Mouse (Mus musculus): ENCODE measurements around the gene Dnajb11. TPM values are rescaled to one million over a fixed set of nuclear protein-coding genes. Genes with fewer than 3 reads are reported as not detected.
A peak's percentile ranks its signal among the peaks of the same experiment; 100 is the strongest.

Dnajb11 gene
- total and polyA plus RNA-seq, 3 experiments: 25.1 to 121 (median 44.4) TPM

- H3K4me1 ChIP-seq (ENCODE audit: insufficient read depth, low read depth, low read length): peaks cover 15% of the 10 kb centered on the region
- H3K9me3 ChIP-seq (replicated peaks): no peaks in the 10 kb centered on the region
- DNase-seq (ENCODE audit: low spot score) (no peak), ATAC-seq (ENCODE audit: extremely low read depth, insufficient number of reproducible peaks, low FRiP score, poor library complexity, severe bottlenecking) (no peak)
- no peak overlapping the region for H3K4me3 ChIP-seq (ENCODE audit: low read depth, low read length)
- TF ChIP-seq GATA2 (IDR thresholded peaks at IDR 0.05; ENCODE audit: borderline replicate concordance, low read depth, low read length) (no peak), POLR2AphosphoS5 (IDR thresholded peaks at IDR 0.05; ENCODE audit: insufficient replicate concordance, low read depth, low read length) (no peak), CTCF (IDR thresholded peaks at IDR 0.05; ENCODE audit: low read depth, low read length) (no peak), TAL1 (conservative IDR thresholded peaks at IDR 0.05; ENCODE audit: low read depth, low read length) (no peak), GATA1 (IDR thresholded peaks at IDR 0.05; ENCODE audit: borderline replicate concordance, low read length) (no peak)
- H3K36me3 ChIP-seq (replicated peaks): peaks cover 62% of the 10 kb centered on the region
- H3K27me3 ChIP-seq (ENCODE audit: insufficient read depth, low read length): no peaks in the 10 kb centered on the region
Observed at GRCm38 (mm10) chr16:22852709-22853108, 4.9 kb upstream of the Dnajb11 start.

DNA sequence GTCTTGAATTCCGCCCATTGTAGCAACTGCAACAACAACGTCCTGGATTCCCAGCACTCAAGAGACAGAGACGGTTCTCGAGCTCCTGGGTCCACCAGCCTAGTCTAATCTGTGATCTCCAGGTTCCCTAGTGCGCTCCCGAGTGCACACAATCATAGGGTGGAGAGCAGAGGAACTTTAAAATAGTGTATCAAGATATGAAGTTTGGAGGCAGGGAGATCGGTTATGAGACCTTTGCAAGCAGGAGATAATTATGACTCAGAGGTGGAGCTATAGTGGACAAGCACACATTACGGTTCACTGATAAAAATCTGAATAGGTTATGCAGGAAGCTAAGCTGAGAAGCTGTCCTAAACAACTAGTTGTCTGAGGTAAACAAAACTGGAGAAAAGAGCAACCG is 872 bp upstream of the Dnajb11 start:
- peak; percentile 29 for DNase-seq (ENCODE audit: low spot score)
- Histone ChIP-seq H3K4me3 (ENCODE audit: low read depth, low read length) (peak overlapping the region; percentile 100), H3K27me3 (ENCODE audit: insufficient read depth, low read length) (no peaks in the 10 kb centered on the region), H3K9me3 (replicated peaks) (no peaks in the 10 kb centered on the region), H3K4me1 (ENCODE audit: insufficient read depth, low read depth, low read length) (peaks cover 29% of the 10 kb centered on the region), H3K36me3 (replicated peaks) (peaks cover 53% of the 10 kb centered on the region)
- TF ChIP-seq CTCF (IDR thresholded peaks at IDR 0.05; ENCODE audit: low read depth, low read length) (no peak), TAL1 (conservative IDR thresholded peaks at IDR 0.05; ENCODE audit: low read depth, low read length) (no peak), GATA2 (IDR thresholded peaks at IDR 0.05; ENCODE audit: borderline replicate concordance, low read depth, low read length) (no peak), POLR2AphosphoS5 (IDR thresholded peaks at IDR 0.05; ENCODE audit: insufficient replicate concordance, low read depth, low read length) (no peak), GATA1 (IDR thresholded peaks at IDR 0.05; ENCODE audit: borderline replicate concordance, low read length) (no peak)
- peak; percentile 41 for ATAC-seq (ENCODE audit: extremely low read depth, insufficient number of reproducible peaks, low FRiP score, poor library complexity, severe bottlenecking)

- Histone ChIP-seq H3K9me3 (replicated peaks) (no peaks in the 10 kb centered on the region), H3K4me1 (ENCODE audit: insufficient read depth, low read depth, low read length) (no peaks in the 10 kb centered on the region), H3K27me3 (ENCODE audit: insufficient read depth, low read length) (no peaks in the 10 kb centered on the region), H3K36me3 (replicated peaks) (peaks cover 73% of the 10 kb centered on the region), H3K4me3 (ENCODE audit: low read depth, low read length) (no peak overlapping the region)
- TF ChIP-seq CTCF (IDR thresholded peaks at IDR 0.05; ENCODE audit: low read depth, low read length): no peak
- no peak for TF ChIP-seq GATA2 (IDR thresholded peaks at IDR 0.05; ENCODE audit: borderline replicate concordance, low read depth, low read length)
- no peak for ATAC-seq (ENCODE audit: extremely low read depth, insufficient number of reproducible peaks, low FRiP score, poor library complexity, severe bottlenecking)
- DNase-seq (ENCODE audit: low spot score): no peak
Observed at GRCm38 (mm10) chr16:22872397-22872796, 14.8 kb downstream of the Dnajb11 start.

DNA sequence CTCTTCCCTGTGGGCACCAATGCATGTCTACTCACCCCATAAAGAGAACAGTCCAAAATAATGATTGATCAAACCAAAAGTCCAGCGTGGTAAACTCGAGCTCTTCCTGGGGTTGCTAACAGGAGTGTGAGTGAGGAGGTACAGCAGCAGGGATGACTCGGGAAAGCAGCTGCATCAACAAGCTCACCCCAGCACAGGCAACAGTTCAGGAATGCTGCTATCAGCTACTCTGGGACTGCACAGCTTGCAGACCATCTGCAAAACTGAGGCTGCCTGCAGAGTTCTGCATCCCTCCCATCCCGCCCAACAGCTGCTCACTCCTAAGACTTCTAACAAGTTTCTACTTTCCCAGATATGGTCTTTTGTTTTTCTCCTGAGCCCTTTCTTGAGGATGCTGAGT is 15.7 kb downstream of the Dnajb11 start:
- H3K4me1 ChIP-seq (ENCODE audit: insufficient read depth, low read depth, low read length): no peaks in the 10 kb centered on the region
- peaks cover 3% of the 10 kb centered on the region; the same call in 1 of the 2 replicates for H3K27me3 ChIP-seq (ENCODE audit: insufficient read depth, low read length)
- ATAC-seq (ENCODE audit: extremely low read depth, insufficient number of reproducible peaks, low FRiP score, poor library complexity, severe bottlenecking) (no peak), DNase-seq (ENCODE audit: low spot score) (no peak)
- no peak for TF ChIP-seq TAL1 (conservative IDR thresholded peaks at IDR 0.05; ENCODE audit: low read depth, low read length)
- no peak for TF ChIP-seq GATA1 (IDR thresholded peaks at IDR 0.05; ENCODE audit: borderline replicate concordance, low read length)
- TF ChIP-seq POLR2AphosphoS5 (IDR thresholded peaks at IDR 0.05; ENCODE audit: insufficient replicate concordance, low read depth, low read length): no peak
- no peak for TF ChIP-seq GATA2 (IDR thresholded peaks at IDR 0.05; ENCODE audit: borderline replicate concordance, low read depth, low read length)
- no peak for TF ChIP-seq CTCF (IDR thresholded peaks at IDR 0.05; ENCODE audit: low read depth, low read length)
- H3K4me3 ChIP-seq (ENCODE audit: low read depth, low read length): no peak overlapping the region
- peaks cover 63% of the 10 kb centered on the region for H3K36me3 ChIP-seq (replicated peaks)
- H3K9me3 ChIP-seq (replicated peaks): no peaks in the 10 kb centered on the region

GRCm38 (mm10) chr16:22876218-22877043 is 18.8 kb downstream of the Dnajb11 start:
- ATAC-seq (ENCODE audit: extremely low read depth, insufficient number of reproducible peaks, low FRiP score, poor library complexity, severe bottlenecking) (no peak), DNase-seq (ENCODE audit: low spot score) (no peak)
- no peaks in the 10 kb centered on the region for H3K9me3 ChIP-seq (replicated peaks)
- H3K4me1 ChIP-seq (ENCODE audit: insufficient read depth, low read depth, low read length): 0 out of 2 replicates have a peak, but pooled peaks cover 3% of the 10 kb centered on the region
- peaks cover 12% of the 10 kb centered on the region; the same call in 1 of the 2 replicates for H3K27me3 ChIP-seq (ENCODE audit: insufficient read depth, low read length)
- H3K36me3 ChIP-seq (replicated peaks): peaks cover 33% of the 10 kb centered on the region
- no peak for TF ChIP-seq GATA2 (IDR thresholded peaks at IDR 0.05; ENCODE audit: borderline replicate concordance, low read depth, low read length)
- TF ChIP-seq CTCF (IDR thresholded peaks at IDR 0.05; ENCODE audit: low read depth, low read length): peak; percentile 10; the same call in 1 of the 2 replicates
- no peak overlapping the region for H3K4me3 ChIP-seq (ENCODE audit: low read depth, low read length)

GRCm38 (mm10) chr16:22877660-22878390 is 20.2 kb downstream of the Dnajb11 start:
- Histone ChIP-seq H3K4me3 (ENCODE audit: low read depth, low read length) (no peak overlapping the region), H3K4me1 (ENCODE audit: insufficient read depth, low read depth, low read length) (peaks cover 10% of the 10 kb centered on the region; the same call in 1 of the 2 replicates), H3K36me3 (replicated peaks) (peaks cover 19% of the 10 kb centered on the region), H3K9me3 (replicated peaks) (no peaks in the 10 kb centered on the region), H3K27me3 (ENCODE audit: insufficient read depth, low read length) (peaks cover 15% of the 10 kb centered on the region; the same call in 1 of the 2 replicates)
- DNase-seq (ENCODE audit: low spot score): no peak
- no peak for TF ChIP-seq POLR2AphosphoS5 (IDR thresholded peaks at IDR 0.05; ENCODE audit: insufficient replicate concordance, low read depth, low read length)
- TF ChIP-seq GATA2 (IDR thresholded peaks at IDR 0.05; ENCODE audit: borderline replicate concordance, low read depth, low read length): no peak
- no peak for TF ChIP-seq TAL1 (conservative IDR thresholded peaks at IDR 0.05; ENCODE audit: low read depth, low read length)
- TF ChIP-seq CTCF (IDR thresholded peaks at IDR 0.05; ENCODE audit: low read depth, low read length): no peak
- no peak for TF ChIP-seq GATA1 (IDR thresholded peaks at IDR 0.05; ENCODE audit: borderline replicate concordance, low read length)
- no peak for ATAC-seq (ENCODE audit: extremely low read depth, insufficient number of reproducible peaks, low FRiP score, poor library complexity, severe bottlenecking)

All from G1E (cell line).